Mouse (Mus musculus) left cerebral cortex, postnatal 14 days (tissue): ENCODE measurements around the gene Dlgap1. TPM values are rescaled to one million over a fixed set of nuclear protein-coding genes. Genes with fewer than 3 reads are reported as not detected.
"Not testable (repeated sequence)": the region's sequence is repeated elsewhere in the genome, so short reads cannot be mapped to it uniquely, and the experiment has no call there.

Experiments used
- DNase-seq, 2 experiments: peaks; one replicate each; pipeline ENCODE4 v3.0.0; 2021 to 2022; ENCODE audit warnings: low spot score in 2 of 2, mixed read lengths in 1 of 2
- intact Hi-C: fragments of 180-260 bp; cut with DNase I; formaldehyde crosslinking; loops from one replicate; pipeline ENCODE4 v1.15.1; 2025
- total RNA-seq, 2 experiments: library from RNA; stranded (reverse); gene quantifications; 2 replicates each; pipeline ENCODE4 v1.2.3; 2021

Dlgap1 gene
- total RNA-seq, 2 experiments from 2014 or later, result 316 to 326 TPM

- intact Hi-C loops, result no loop called here
- DNase-seq, result peak in 1 of 2 experiments; percentile 24
Measured at GRCm38 (mm10) chr17:70586735-70587425, 618.0 kb downstream of the Dlgap1 start.

- intact Hi-C loops, DNase-seq: not testable (repeated sequence)
Measured at GRCm38 (mm10) chr17:70587975-70588630, 619.2 kb downstream of the Dlgap1 start.

GRCm38 (mm10) chr17:70588691-70589090 lies 619.8 kb downstream of the Dlgap1 start:
- intact Hi-C loops, result no loop called here
- DNase-seq, result no peak

- DNase-seq, result no peak
- intact Hi-C loops, result no loop called here
Measured at GRCm38 (mm10) chr17:70589140-70589539, 620.3 kb downstream of the Dlgap1 start.

GRCm38 (mm10) chr17:70590506-70590905 lies 621.6 kb downstream of the Dlgap1 start:
- intact Hi-C loops, result no loop called here
- DNase-seq, result no peak

GRCm38 (mm10) chr17:70594277-70594676 lies 625.4 kb downstream of the Dlgap1 start:
- DNase-seq, result no peak
- intact Hi-C loops, result no loop called here

- intact Hi-C loops, result no loop called here
- peak in 1 of 2 experiments; percentile 41 for DNase-seq
Measured at GRCm38 (mm10) chr17:70596326-70596725, 627.5 kb downstream of the Dlgap1 start.

- no peak for DNase-seq
- intact Hi-C loops, result no loop called here
Measured at GRCm38 (mm10) chr17:70600462-70600861, 631.6 kb downstream of the Dlgap1 start.

- intact Hi-C loops, result no loop called here
- DNase-seq, result no peak
Measured at GRCm38 (mm10) chr17:70602051-70602450, 633.2 kb downstream of the Dlgap1 start.

GRCm38 (mm10) chr17:70605659-70606058 lies 636.8 kb downstream of the Dlgap1 start:
- intact Hi-C loops, result no loop called here
- DNase-seq, result no peak

- intact Hi-C loops, result no loop called here
- no peak for DNase-seq
Measured at GRCm38 (mm10) chr17:70612171-70612570, 643.3 kb downstream of the Dlgap1 start.

GRCm38 (mm10) chr17:70613897-70614296 lies 645.0 kb downstream of the Dlgap1 start:
- intact Hi-C loops, result no loop called here
- no peak for DNase-seq

- no peak for DNase-seq
- intact Hi-C loops, result no loop called here
Measured at GRCm38 (mm10) chr17:70614407-70615060, 645.7 kb downstream of the Dlgap1 start.

- intact Hi-C loops, result no loop called here
- DNase-seq, result peak; percentile 70 to 77
Measured at GRCm38 (mm10) chr17:70622493-70622892, 653.6 kb downstream of the Dlgap1 start.

- DNase-seq, result no peak
- intact Hi-C loops, result no loop called here
Measured at GRCm38 (mm10) chr17:70626396-70626795, 657.5 kb downstream of the Dlgap1 start.

GRCm38 (mm10) chr17:70626925-70627324 lies 658.1 kb downstream of the Dlgap1 start:
- intact Hi-C loops, result no loop called here
- DNase-seq, result no peak

GRCm38 (mm10) chr17:70629653-70630378 lies 660.9 kb downstream of the Dlgap1 start:
- intact Hi-C loops, result loop anchor here (5.0 kb wide), 1 partner anchor 52 kb away; no protein-coding TSS in a partner anchor
- peak; percentile 69 to 88 for DNase-seq

GRCm38 (mm10) chr17:70633181-70633944 lies 664.5 kb downstream of the Dlgap1 start:
- intact Hi-C loops, result loop anchor here (2.0 to 5.0 kb wide), 3 partner anchors 49 to 201 kb away; no protein-coding TSS in a partner anchor
- DNase-seq, result peak; percentile 93 to 98

- intact Hi-C loops, result no loop called here
- no peak for DNase-seq
Measured at GRCm38 (mm10) chr17:70643211-70643610, 674.3 kb downstream of the Dlgap1 start.
